Mouse (Mus musculus): ENCODE results near the gene Chrd. TPM values are rescaled to one million over a fixed set of nuclear protein-coding genes. Genes with fewer than 3 reads are reported as not detected.

The Chrd gene
- total and polyA plus RNA-seq, 3 experiments = 0.05 TPM; not detected in 2

GRCm38 (mm10) chr16:20703071-20703470 lies 29.9 kb upstream of the Chrd start:
- H3K36me3 ChIP-seq (replicated peaks) = peaks cover 82% of the 10 kb centered on the region
- no peaks in the 10 kb centered on the region for H3K27me3 ChIP-seq (ENCODE audit: insufficient read depth, low read length)
- H3K4me1 ChIP-seq (ENCODE audit: insufficient read depth, low read depth, low read length) = peaks cover 75% of the 10 kb centered on the region
- ATAC-seq (ENCODE audit: extremely low read depth, insufficient number of reproducible peaks, low FRiP score, poor library complexity, severe bottlenecking) = no peak
- peak overlapping the region; percentile 62; the same call in 1 of the 2 replicates for H3K4me3 ChIP-seq (ENCODE audit: low read depth, low read length)
- no peak for TF ChIP-seq POLR2AphosphoS5 (IDR thresholded peaks at IDR 0.05; ENCODE audit: insufficient replicate concordance, low read depth, low read length)
- TF ChIP-seq CTCF (IDR thresholded peaks at IDR 0.05; ENCODE audit: low read depth, low read length) = no peak
- no peak for TF ChIP-seq TAL1 (conservative IDR thresholded peaks at IDR 0.05; ENCODE audit: low read depth, low read length)
- DNase-seq (ENCODE audit: low spot score) = no peak
- no peaks in the 10 kb centered on the region for H3K9me3 ChIP-seq (replicated peaks)

GRCm38 (mm10) chr16:20703699-20704400 lies 29.1 kb upstream of the Chrd start:
- peak overlapping the region; percentile 62; the same call in 1 of the 2 replicates for H3K4me3 ChIP-seq (ENCODE audit: low read depth, low read length)
- peaks cover 82% of the 10 kb centered on the region for H3K36me3 ChIP-seq (replicated peaks)
- no peaks in the 10 kb centered on the region for H3K9me3 ChIP-seq (replicated peaks)
- TF ChIP-seq TAL1 (conservative IDR thresholded peaks at IDR 0.05; ENCODE audit: low read depth, low read length) = peak; percentile 62
- no peak for TF ChIP-seq CTCF (IDR thresholded peaks at IDR 0.05; ENCODE audit: low read depth, low read length)
- ATAC-seq (ENCODE audit: extremely low read depth, insufficient number of reproducible peaks, low FRiP score, poor library complexity, severe bottlenecking) (no peak), DNase-seq (ENCODE audit: low spot score) (peak; percentile 26)
- no peaks in the 10 kb centered on the region for H3K27me3 ChIP-seq (ENCODE audit: insufficient read depth, low read length)
- peaks cover 83% of the 10 kb centered on the region for H3K4me1 ChIP-seq (ENCODE audit: insufficient read depth, low read depth, low read length)

- TF ChIP-seq TAL1 (conservative IDR thresholded peaks at IDR 0.05; ENCODE audit: low read depth, low read length) (no peak), POLR2AphosphoS5 (IDR thresholded peaks at IDR 0.05; ENCODE audit: insufficient replicate concordance, low read depth, low read length) (no peak), CTCF (IDR thresholded peaks at IDR 0.05; ENCODE audit: low read depth, low read length) (no peak), GATA2 (IDR thresholded peaks at IDR 0.05; ENCODE audit: borderline replicate concordance, low read depth, low read length) (no peak)
- Histone ChIP-seq H3K4me1 (ENCODE audit: insufficient read depth, low read depth, low read length) (peaks cover 96% of the 10 kb centered on the region), H3K4me3 (ENCODE audit: low read depth, low read length) (no peak overlapping the region; the same call in 1 of the 2 replicates), H3K9me3 (replicated peaks) (no peaks in the 10 kb centered on the region), H3K27me3 (ENCODE audit: insufficient read depth, low read length) (no peaks in the 10 kb centered on the region), H3K36me3 (replicated peaks) (peaks cover 87% of the 10 kb centered on the region)
- DNase-seq (ENCODE audit: low spot score) (peak; percentile 43), ATAC-seq (ENCODE audit: extremely low read depth, insufficient number of reproducible peaks, low FRiP score, poor library complexity, severe bottlenecking) (0 out of 2 replicates have a peak, but pooled peaks have one; percentile 24)
Observed at GRCm38 (mm10) chr16:20705786-20706185, 27.1 kb upstream of the Chrd start.

- Histone ChIP-seq H3K4me3 (ENCODE audit: low read depth, low read length) (peak overlapping the region; percentile 50; the same call in 1 of the 2 replicates), H3K27me3 (ENCODE audit: insufficient read depth, low read length) (no peaks in the 10 kb centered on the region), H3K4me1 (ENCODE audit: insufficient read depth, low read depth, low read length) (peaks cover 99% of the 10 kb centered on the region), H3K9me3 (replicated peaks) (no peaks in the 10 kb centered on the region), H3K36me3 (replicated peaks) (peaks cover 90% of the 10 kb centered on the region)
- DNase-seq (ENCODE audit: low spot score) (peak; percentile 52), ATAC-seq (ENCODE audit: extremely low read depth, insufficient number of reproducible peaks, low FRiP score, poor library complexity, severe bottlenecking) (peak; percentile 11)
- peak; percentile 35; the same call in 1 of the 2 replicates for TF ChIP-seq TAL1 (conservative IDR thresholded peaks at IDR 0.05; ENCODE audit: low read depth, low read length)
- TF ChIP-seq POLR2AphosphoS5 (IDR thresholded peaks at IDR 0.05; ENCODE audit: insufficient replicate concordance, low read depth, low read length) = no peak
- no peak for TF ChIP-seq GATA1 (IDR thresholded peaks at IDR 0.05; ENCODE audit: borderline replicate concordance, low read length)
- TF ChIP-seq CTCF (IDR thresholded peaks at IDR 0.05; ENCODE audit: low read depth, low read length) = no peak
- peak; percentile 70; the same call in 1 of the 2 replicates for TF ChIP-seq GATA2 (IDR thresholded peaks at IDR 0.05; ENCODE audit: borderline replicate concordance, low read depth, low read length)
Observed at GRCm38 (mm10) chr16:20706407-20707055, 26.4 kb upstream of the Chrd start.

GRCm38 (mm10) chr16:20708220-20708938 lies 24.5 kb upstream of the Chrd start:
- H3K27me3 ChIP-seq (ENCODE audit: insufficient read depth, low read length) = no peaks in the 10 kb centered on the region
- DNase-seq (ENCODE audit: low spot score) (no peak), ATAC-seq (ENCODE audit: extremely low read depth, insufficient number of reproducible peaks, low FRiP score, poor library complexity, severe bottlenecking) (no peak)
- no peaks in the 10 kb centered on the region for H3K9me3 ChIP-seq (replicated peaks)
- no peak for TF ChIP-seq TAL1 (conservative IDR thresholded peaks at IDR 0.05; ENCODE audit: low read depth, low read length)
- TF ChIP-seq GATA2 (IDR thresholded peaks at IDR 0.05; ENCODE audit: borderline replicate concordance, low read depth, low read length) = no peak
- no peak for TF ChIP-seq POLR2AphosphoS5 (IDR thresholded peaks at IDR 0.05; ENCODE audit: insufficient replicate concordance, low read depth, low read length)
- no peak for TF ChIP-seq CTCF (IDR thresholded peaks at IDR 0.05; ENCODE audit: low read depth, low read length)
- TF ChIP-seq GATA1 (IDR thresholded peaks at IDR 0.05; ENCODE audit: borderline replicate concordance, low read length) = no peak
- H3K36me3 ChIP-seq (replicated peaks) = peaks cover 92% of the 10 kb centered on the region
- peak overlapping the region; percentile 53; the same call in 1 of the 2 replicates for H3K4me3 ChIP-seq (ENCODE audit: low read depth, low read length)
- H3K4me1 ChIP-seq (ENCODE audit: insufficient read depth, low read depth, low read length) = peaks cover 100% of the 10 kb centered on the region

All from G1E (cell line).